Mouse (Mus musculus): ENCODE results near the gene Cfap54.

DNA sequence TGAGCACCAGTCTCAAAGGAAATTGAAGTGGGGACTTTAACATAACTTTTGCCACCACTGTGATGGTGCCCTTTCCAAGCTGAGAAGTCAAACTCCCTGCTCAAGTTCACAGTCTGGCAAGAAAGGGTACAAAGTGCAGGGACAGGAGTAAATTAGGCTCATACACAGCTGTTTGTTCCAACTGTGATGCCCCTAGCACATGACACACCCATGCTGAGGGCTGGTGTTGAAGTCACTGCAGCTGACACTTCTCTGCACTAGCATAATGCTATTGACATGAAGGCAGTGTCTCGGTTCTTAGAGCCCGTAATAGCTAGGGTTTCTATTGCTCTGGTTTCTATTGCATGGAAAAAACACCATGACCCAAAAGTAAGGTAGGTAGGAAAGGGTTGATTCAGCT lies 47.1 kb upstream of the Cfap54 start:
- TF ChIP-seq ZNF384 (IDR thresholded peaks at IDR 0.05; ENCODE audit: low read depth, low read length) = no peak
- no peak for TF ChIP-seq ZC3H11A (IDR thresholded peaks at IDR 0.05; ENCODE audit: borderline replicate concordance, low read depth, low read length)
